Mouse (Mus musculus): ENCODE measurements around the gene Gm9376. TPM values are rescaled to one million over a fixed set of nuclear protein-coding genes. Genes with fewer than 3 reads are reported as not detected.

The Gm9376 gene
- polyA plus RNA-seq, 1 experiment from 2014 or later, result not detected

GRCm38 (mm10) chr14:118304560-118304959 lies 37.8 kb downstream of the Gm9376 start:
- Histone ChIP-seq H3K36me3 (ENCODE audit: control insufficient read depth, insufficient read depth, low read length) (no peaks in the 10 kb centered on the region), H3K27ac (ENCODE audit: low read depth, low read length) (no peak overlapping the region), H3K27me3 (replicated peaks; ENCODE audit: control insufficient read depth, insufficient read depth, low read length) (no peaks in the 10 kb centered on the region), H3K9ac (ENCODE audit: low read length) (no peak overlapping the region), H3K9me3 (replicated peaks; ENCODE audit: control insufficient read depth, low read length) (no peaks in the 10 kb centered on the region), H3K4me2 (ENCODE audit: low read length) (no peak overlapping the region), H3K4me1 (ENCODE audit: control insufficient read depth, insufficient read depth, low read length) (peaks cover 7% of the 10 kb centered on the region), H3K4me3 (ENCODE audit: low read depth, low read length) (no peak overlapping the region)
- ATAC-seq (no peak), DNase-seq (ENCODE audit: low spot score) (no peak)
- WGBS, result 83% methylated on average over 9 of the region's 9 CpGs

GRCm38 (mm10) chr14:118305951-118306350 lies 39.2 kb downstream of the Gm9376 start:
- Histone ChIP-seq H3K9ac (ENCODE audit: low read length) (no peak overlapping the region), H3K4me3 (ENCODE audit: low read depth, low read length) (no peak overlapping the region), H3K27ac (ENCODE audit: low read depth, low read length) (no peak overlapping the region), H3K36me3 (ENCODE audit: control insufficient read depth, insufficient read depth, low read length) (no peaks in the 10 kb centered on the region), H3K4me2 (ENCODE audit: low read length) (no peak overlapping the region), H3K9me3 (replicated peaks; ENCODE audit: control insufficient read depth, low read length) (no peaks in the 10 kb centered on the region), H3K4me1 (ENCODE audit: control insufficient read depth, insufficient read depth, low read length) (peaks cover 7% of the 10 kb centered on the region), H3K27me3 (replicated peaks; ENCODE audit: control insufficient read depth, insufficient read depth, low read length) (no peaks in the 10 kb centered on the region)
- DNase-seq (ENCODE audit: low spot score) (peak; percentile 22), ATAC-seq (peak; percentile 32; the same call in 1 of the 2 replicates)
- 45% methylated on average over 9 of the region's 9 CpGs for WGBS

DNA sequence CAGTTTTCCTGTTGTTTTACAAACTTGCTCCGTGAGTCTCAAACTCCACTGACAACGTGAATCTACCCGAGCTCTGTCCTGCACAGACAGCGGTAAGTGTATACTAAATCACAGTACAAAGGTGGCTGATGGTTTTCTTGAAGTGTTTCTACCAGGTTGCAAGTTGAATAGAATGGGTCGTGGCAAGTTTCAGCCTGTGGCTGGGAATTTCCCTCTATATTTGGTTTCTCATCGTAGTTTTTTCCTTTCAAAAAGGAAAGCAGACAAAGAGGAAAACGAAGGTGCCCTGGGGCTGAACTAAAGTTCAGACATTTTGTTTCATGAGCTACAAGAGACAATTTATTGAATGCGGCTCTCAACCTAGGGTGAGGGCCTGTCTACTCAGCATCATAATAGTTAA lies 40.3 kb downstream of the Gm9376 start:
- Histone ChIP-seq H3K27ac (ENCODE audit: low read depth, low read length) (no peak overlapping the region), H3K9ac (ENCODE audit: low read length) (no peak overlapping the region), H3K9me3 (replicated peaks; ENCODE audit: control insufficient read depth, low read length) (no peaks in the 10 kb centered on the region), H3K36me3 (ENCODE audit: control insufficient read depth, insufficient read depth, low read length) (no peaks in the 10 kb centered on the region), H3K4me1 (ENCODE audit: control insufficient read depth, insufficient read depth, low read length) (peaks cover 7% of the 10 kb centered on the region), H3K4me2 (ENCODE audit: low read length) (no peak overlapping the region), H3K27me3 (replicated peaks; ENCODE audit: control insufficient read depth, insufficient read depth, low read length) (no peaks in the 10 kb centered on the region), H3K4me3 (ENCODE audit: low read depth, low read length) (no peak overlapping the region)
- no peak for ATAC-seq
- 72% methylated on average over 8 of the region's 8 CpGs for WGBS
- no peak for DNase-seq (ENCODE audit: low spot score)

- H3K36me3 ChIP-seq (ENCODE audit: control insufficient read depth, insufficient read depth, low read length), result no peaks in the 10 kb centered on the region
- no peaks in the 10 kb centered on the region for H3K9me3 ChIP-seq (replicated peaks; ENCODE audit: control insufficient read depth, low read length)
- no peaks in the 10 kb centered on the region for H3K4me1 ChIP-seq (ENCODE audit: control insufficient read depth, insufficient read depth, low read length)
- no peak overlapping the region for H3K27ac ChIP-seq (ENCODE audit: low read depth, low read length)
- H3K4me3 ChIP-seq (ENCODE audit: low read depth, low read length), result no peak overlapping the region
- no peaks in the 10 kb centered on the region for H3K27me3 ChIP-seq (replicated peaks; ENCODE audit: control insufficient read depth, insufficient read depth, low read length)
- no peak overlapping the region for H3K9ac ChIP-seq (ENCODE audit: low read length)
- no peak overlapping the region for H3K4me2 ChIP-seq (ENCODE audit: low read length)
- ATAC-seq (no peak), DNase-seq (ENCODE audit: low spot score) (no peak)
- 96% methylated on average over 8 of the region's 8 CpGs for WGBS
Measured at GRCm38 (mm10) chr14:118311703-118312102, 44.9 kb downstream of the Gm9376 start.

DNA sequence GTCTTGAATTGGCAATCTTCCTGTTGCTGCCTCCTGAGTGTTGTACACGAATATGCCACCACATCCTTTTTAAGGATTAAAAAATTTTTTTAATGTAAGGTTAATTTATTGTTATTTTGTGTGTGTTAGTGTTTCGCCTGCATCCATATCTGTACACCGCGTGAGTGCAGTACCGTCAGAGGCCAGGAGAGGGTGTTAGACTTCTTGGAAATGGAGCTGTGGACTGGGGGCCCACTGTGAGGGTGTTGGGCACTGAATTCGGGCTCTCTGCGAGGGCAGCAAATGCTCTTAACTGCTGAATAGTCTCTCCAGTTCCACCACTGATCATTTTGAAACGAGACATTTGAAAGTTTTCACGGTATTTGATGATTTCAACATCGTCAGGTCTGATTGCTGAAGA lies 45.9 kb downstream of the Gm9376 start:
- Histone ChIP-seq H3K27me3 (replicated peaks; ENCODE audit: control insufficient read depth, insufficient read depth, low read length) (no peaks in the 10 kb centered on the region), H3K36me3 (ENCODE audit: control insufficient read depth, insufficient read depth, low read length) (no peaks in the 10 kb centered on the region), H3K4me1 (ENCODE audit: control insufficient read depth, insufficient read depth, low read length) (peaks cover 4% of the 10 kb centered on the region; the same call in 1 of the 2 replicates), H3K27ac (ENCODE audit: low read depth, low read length) (no peak overlapping the region), H3K4me3 (ENCODE audit: low read depth, low read length) (no peak overlapping the region), H3K9ac (ENCODE audit: low read length) (no peak overlapping the region), H3K9me3 (replicated peaks; ENCODE audit: control insufficient read depth, low read length) (no peaks in the 10 kb centered on the region), H3K4me2 (ENCODE audit: low read length) (no peak overlapping the region)
- DNase-seq (ENCODE audit: low spot score) (no peak), ATAC-seq (no peak)
- whole genome bisulfite sequencing, result 88% methylated on average over 10 of the region's 10 CpGs

DNA sequence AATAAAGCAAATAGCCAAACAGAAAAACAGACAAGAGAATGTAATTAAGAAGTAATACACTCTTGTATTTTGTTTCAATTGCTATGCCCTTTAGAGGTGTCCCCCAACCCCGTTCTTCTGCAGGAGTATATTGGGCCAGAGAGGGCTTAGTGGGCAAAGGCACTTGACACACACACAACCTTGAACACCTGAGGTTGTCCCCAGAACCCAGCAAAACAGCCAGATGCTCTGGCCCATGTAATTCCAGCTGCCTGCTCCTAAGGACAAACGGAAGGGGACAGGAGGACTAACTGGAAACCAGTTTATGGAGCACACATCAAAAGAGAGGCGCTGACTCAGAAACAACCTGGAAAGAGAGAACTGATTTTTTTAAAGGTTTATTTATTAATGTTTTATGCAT lies 47.2 kb downstream of the Gm9376 start:
- H3K4me2 ChIP-seq (ENCODE audit: low read length), result no peak overlapping the region
- no peaks in the 10 kb centered on the region for H3K27me3 ChIP-seq (replicated peaks; ENCODE audit: control insufficient read depth, insufficient read depth, low read length)
- DNase-seq (ENCODE audit: low spot score), result no peak
- H3K9ac ChIP-seq (ENCODE audit: low read length), result no peak overlapping the region
- H3K27ac ChIP-seq (ENCODE audit: low read depth, low read length), result no peak overlapping the region
- WGBS, result 97% methylated on average over 3 of the region's 3 CpGs
- H3K4me1 ChIP-seq (ENCODE audit: control insufficient read depth, insufficient read depth, low read length), result peaks cover 4% of the 10 kb centered on the region; the same call in 1 of the 2 replicates
- ATAC-seq, result no peak
- H3K36me3 ChIP-seq (ENCODE audit: control insufficient read depth, insufficient read depth, low read length), result no peaks in the 10 kb centered on the region
- no peak overlapping the region for H3K4me3 ChIP-seq (ENCODE audit: low read depth, low read length)
- H3K9me3 ChIP-seq (replicated peaks; ENCODE audit: control insufficient read depth, low read length), result no peaks in the 10 kb centered on the region

DNA sequence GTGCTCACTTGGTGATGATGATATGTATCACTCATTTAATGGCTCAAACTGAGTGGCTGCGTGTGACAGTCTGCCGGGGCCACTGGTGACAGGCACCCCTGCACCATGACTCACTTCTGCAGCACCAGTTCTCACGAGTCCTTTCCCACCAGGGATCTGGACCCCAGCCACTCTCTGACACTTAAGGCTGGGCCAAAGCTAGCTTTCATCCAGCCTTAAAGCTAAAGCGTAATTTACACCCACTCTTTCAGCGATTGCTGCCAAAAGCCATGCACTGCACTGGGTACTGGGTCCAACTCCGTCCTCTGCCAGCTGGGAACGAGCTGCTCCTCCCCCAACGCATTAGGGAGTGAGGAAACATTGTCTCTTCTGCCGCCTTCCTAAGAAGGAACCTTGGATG lies 50.5 kb downstream of the Gm9376 start:
- DNase-seq (ENCODE audit: low spot score) (peak; percentile 76), ATAC-seq (peak; percentile 52; the same call in 1 of the 2 replicates)
- Histone ChIP-seq H3K4me3 (ENCODE audit: low read depth, low read length) (no peak overlapping the region), H3K36me3 (ENCODE audit: control insufficient read depth, insufficient read depth, low read length) (no peaks in the 10 kb centered on the region), H3K4me1 (ENCODE audit: control insufficient read depth, insufficient read depth, low read length) (peaks cover 4% of the 10 kb centered on the region; the same call in 1 of the 2 replicates), H3K9ac (ENCODE audit: low read length) (no peak overlapping the region), H3K9me3 (replicated peaks; ENCODE audit: control insufficient read depth, low read length) (no peaks in the 10 kb centered on the region), H3K27ac (ENCODE audit: low read depth, low read length) (no peak overlapping the region), H3K4me2 (ENCODE audit: low read length) (no peak overlapping the region), H3K27me3 (replicated peaks; ENCODE audit: control insufficient read depth, insufficient read depth, low read length) (no peaks in the 10 kb centered on the region)
- WGBS, result 47% methylated on average over 9 of the region's 9 CpGs

Small RNA genes within 50 kb of the gene (microRNA-seq; reads per million reads assigned to microRNA genes)
- not detected for gene Mir6241

Other genes starting within 250 kb of the Gm9376 start
- 7.9 and 8.7 TPM in 2 replicates for gene Dct, start 214.7 kb upstream of the Gm9376 start, polyA plus RNA-seq (2014; fragmentation: Nextera tagmentation; extraction: Ambion mirVana)
- 24.4 and 25.8 TPM in 2 replicates for gene Tgds, start 134.2 kb upstream of the Gm9376 start, polyA plus RNA-seq (2014; fragmentation: Nextera tagmentation; extraction: Ambion mirVana)
- gene Gpr180, start 129.8 kb upstream of the Gm9376 start, polyA plus RNA-seq (2014; fragmentation: Nextera tagmentation; extraction: Ambion mirVana), result 30.0 and 33.0 TPM in 2 replicates
- gene Sox21, start 29.9 kb upstream of the Gm9376 start, polyA plus RNA-seq (2014; fragmentation: Nextera tagmentation; extraction: Ambion mirVana), result 6.6 and 9.3 TPM in 2 replicates

All from forebrain, embryonic 14.5 days (tissue).